Mouse (Mus musculus) midbrain, embryonic 16.5 days (tissue): ENCODE data around the gene Sema4d. TPM values are rescaled to one million over a fixed set of nuclear protein-coding genes. Genes with fewer than 3 reads are reported as not detected.

Source experiments
- ATAC-seq: fragments of 200-750 bp; cut with Nextera tagmentation; 2 replicates; pipeline ENCODE4 v1.8.0; 2017; ENCODE audit warnings: moderate TSS enrichment
- H3K27ac ChIP-seq: fragments of 300-500 bp; sonication (generic); 2 replicates; pipeline ENCODE4 v1.5.1; 2014; ENCODE audit warnings: mild to moderate bottlenecking, low read length, mixed read lengths
- H3K27me3 ChIP-seq: fragments of 300-500 bp; sonication (generic); 2 replicates; pipeline ENCODE4 v1.6.1; 2014; ENCODE audit warnings: low read depth, low read length, mixed read lengths; ENCODE audit not compliant: control insufficient read depth, insufficient read depth
- H3K36me3 ChIP-seq: fragments of 300-500 bp; sonication (generic); 2 replicates; pipeline ENCODE4 v1.6.1; 2014; ENCODE audit warnings: mild to moderate bottlenecking, low read length, moderate library complexity, mixed read lengths; ENCODE audit not compliant: control insufficient read depth, insufficient read depth
- H3K4me1 ChIP-seq: fragments of 300-500 bp; sonication (generic); 2 replicates; pipeline ENCODE4 v1.6.1; 2014; ENCODE audit warnings: mild to moderate bottlenecking, low read length, mixed read lengths; ENCODE audit not compliant: control insufficient read depth, insufficient read depth
- H3K4me2 ChIP-seq: fragments of 300-500 bp; sonication (generic); 2 replicates; pipeline ENCODE4 v1.6.1; 2014; ENCODE audit warnings: mild to moderate bottlenecking, low read length, mixed read lengths
- H3K4me3 ChIP-seq: fragments of 300-500 bp; sonication (generic); 2 replicates; pipeline ENCODE4 v1.5.1; 2014; ENCODE audit warnings: low read depth, mild to moderate bottlenecking, low read length, moderate library complexity, mixed read lengths
- H3K9ac ChIP-seq: fragments of 300-500 bp; sonication (generic); 2 replicates; pipeline ENCODE4 v1.6.1; 2014; ENCODE audit warnings: low read depth, low read length, mixed read lengths
- H3K9me3 ChIP-seq: fragments of 300-500 bp; sonication (generic); replicated peaks from 2 replicates; pipeline ENCODE4 v1.6.1; 2014; ENCODE audit warnings: mild to moderate bottlenecking, low read length, mixed read lengths; ENCODE audit not compliant: control insufficient read depth, poor library complexity, severe bottlenecking
- WGBS: fragments of 180-500 bp; shearing (Covaris S2); extraction: QIAGEN DNeasy Blood & Tissue Kit; methylation state at CpG from one replicate; pipeline ENCODE4 v1.1.7; 2014; 5-methylcytosine and 5-hydroxymethylcytosine counted together
- polyA plus RNA-seq: library from polyadenylated mRNA; unstranded; fragments of >200 nt; fragmentation: Nextera tagmentation; extraction: Ambion mirVana; gene quantifications from 2 replicates; pipeline ENCODE4 v1.2.1, GENCODE M21; 2015

The Sema4d gene
- polyA plus RNA-seq, 1 experiment from 2014 or later: 16.7 TPM

DNA sequence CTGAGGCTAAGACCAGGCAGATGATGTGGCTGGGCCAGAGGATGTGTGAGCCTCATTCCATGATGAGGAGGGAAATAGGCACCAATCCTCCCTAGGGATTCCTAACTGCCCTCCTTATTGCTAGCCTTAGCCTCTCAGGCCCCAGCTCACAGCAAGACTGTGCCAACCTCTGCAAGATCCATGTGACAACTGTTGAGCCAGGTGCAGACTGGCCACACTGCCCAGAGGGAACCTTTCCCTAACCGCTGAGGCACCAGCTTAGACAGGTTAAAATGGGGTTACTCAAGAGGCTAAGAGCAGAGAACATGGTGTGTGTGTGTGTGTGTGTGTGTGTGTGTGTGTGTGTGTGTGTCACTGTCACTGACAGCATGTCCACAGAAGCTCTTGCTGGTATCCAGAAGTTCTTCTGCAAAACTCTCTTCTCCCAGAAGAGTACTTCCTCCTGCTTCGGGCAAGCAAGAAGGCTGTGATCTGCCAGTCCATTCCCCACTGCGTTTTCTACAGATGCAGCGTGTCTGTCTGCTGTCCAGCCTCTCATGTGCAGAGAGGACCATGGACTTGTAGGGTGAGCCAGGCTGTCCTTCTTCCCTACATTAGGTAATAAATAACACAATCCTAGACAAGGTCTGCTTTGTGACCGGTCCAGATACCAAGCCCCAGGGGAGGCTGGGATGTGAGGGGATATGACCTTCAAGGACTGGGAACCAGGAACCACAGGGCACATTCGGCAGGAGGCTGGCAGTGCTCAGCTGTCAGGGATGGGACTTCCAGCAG, 24.8 kb upstream of the Sema4d start:
- Histone ChIP-seq H3K9me3 (no peaks in the 10 kb centered on the region), H3K27ac (no peak overlapping the region), H3K4me3 (no peak overlapping the region), H3K27me3 (no peaks in the 10 kb centered on the region), H3K36me3 (no peaks in the 10 kb centered on the region), H3K4me1 (peaks cover 7% of the 10 kb centered on the region), H3K9ac (no peak overlapping the region; the same call in 1 of the 2 replicates), H3K4me2 (no peak overlapping the region)
- WGBS: 81% methylated on average over 6 of the region's 6 CpGs
- ATAC-seq: no peak

DNA sequence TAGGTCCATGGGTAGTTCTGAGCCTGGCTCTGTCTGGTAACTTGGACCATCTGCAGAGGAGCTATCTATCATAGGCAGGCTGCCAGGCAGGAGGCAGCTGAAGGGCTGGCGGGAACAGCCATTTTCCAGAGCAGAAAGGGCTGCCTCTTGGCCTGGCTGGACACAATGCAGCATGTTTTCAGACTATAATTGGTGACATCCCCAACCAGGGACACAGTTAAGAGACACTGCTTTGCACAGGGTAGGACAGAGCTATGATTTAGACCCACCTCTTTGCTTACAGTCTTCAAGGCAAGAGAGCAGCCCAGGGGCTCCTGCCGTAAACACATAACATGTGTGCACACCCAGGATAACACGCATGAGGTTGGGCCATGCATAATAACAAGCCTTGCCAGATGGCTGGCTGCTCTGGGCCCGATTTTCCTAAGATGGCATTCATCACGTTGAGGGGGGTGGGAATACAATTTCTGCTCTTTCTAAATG, 23.1 kb upstream of the Sema4d start:
- H3K4me1 ChIP-seq: peaks cover 7% of the 10 kb centered on the region
- H3K9ac ChIP-seq: no peak overlapping the region
- WGBS: 66% methylated on average over 5 of the region's 5 CpGs
- peak overlapping the region; percentile 43 for H3K27ac ChIP-seq
- no peak overlapping the region for H3K4me3 ChIP-seq
- no peak for ATAC-seq
- H3K9me3 ChIP-seq: no peaks in the 10 kb centered on the region
- no peak overlapping the region for H3K4me2 ChIP-seq
- H3K27me3 ChIP-seq: no peaks in the 10 kb centered on the region
- no peaks in the 10 kb centered on the region for H3K36me3 ChIP-seq

DNA sequence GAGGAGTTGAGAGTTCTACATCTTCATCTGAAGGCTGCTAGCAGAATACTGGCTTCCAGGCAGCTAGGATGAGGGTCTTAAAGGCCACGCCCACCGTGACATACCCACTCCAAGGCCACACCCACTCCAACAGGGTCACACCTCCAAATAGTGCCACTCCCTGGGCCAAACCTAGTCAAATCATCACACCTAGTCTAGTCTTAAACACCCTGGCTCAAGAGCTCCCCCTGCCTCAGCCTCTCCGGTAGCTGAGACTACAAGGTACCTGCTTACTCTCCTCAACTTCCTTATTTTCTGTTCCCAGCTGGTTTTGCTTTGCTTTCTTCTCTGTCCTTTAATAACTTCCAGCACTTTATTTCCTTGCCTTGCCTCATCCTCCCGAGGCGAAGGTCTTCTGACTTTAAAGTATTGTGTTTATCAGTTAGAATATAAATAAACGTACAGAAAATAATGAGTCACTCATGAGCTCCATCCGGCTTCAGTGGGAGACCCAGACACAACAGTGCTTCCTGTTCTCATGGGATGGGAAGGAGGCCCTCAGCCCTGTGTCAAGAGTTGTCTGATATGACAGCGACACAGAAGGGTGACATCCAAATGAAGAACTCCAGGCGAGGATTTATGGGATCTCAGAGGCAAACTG, 22.4 kb upstream of the Sema4d start:
- Histone ChIP-seq H3K9ac (no peak overlapping the region), H3K36me3 (no peaks in the 10 kb centered on the region), H3K4me3 (no peak overlapping the region), H3K4me2 (no peak overlapping the region), H3K27me3 (no peaks in the 10 kb centered on the region), H3K4me1 (peaks cover 7% of the 10 kb centered on the region), H3K9me3 (no peaks in the 10 kb centered on the region), H3K27ac (peak overlapping the region; percentile 43)
- WGBS: 75% methylated on average over 9 of the region's 9 CpGs
- ATAC-seq: no peak

DNA sequence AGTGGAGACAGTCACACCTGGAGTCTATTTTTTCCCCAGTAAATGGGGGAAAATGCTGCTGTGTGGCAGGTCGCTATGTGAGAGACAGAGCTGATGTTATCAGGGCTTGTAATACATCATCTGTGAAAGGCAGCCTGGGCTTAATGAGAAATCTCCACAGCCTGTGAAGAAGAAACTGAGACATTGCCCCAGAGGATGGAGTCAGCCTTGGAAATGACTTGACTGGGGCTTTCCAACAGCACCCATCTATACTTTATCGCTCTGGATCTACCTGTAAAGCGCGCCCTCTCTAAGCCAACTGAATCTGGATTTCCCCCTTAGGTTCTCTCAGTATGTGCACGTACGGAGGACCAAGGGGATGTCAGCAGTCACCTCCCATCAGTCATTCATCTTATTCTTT, 21.1 kb upstream of the Sema4d start:
- WGBS: 92% methylated on average over 6 of the region's 6 CpGs
- H3K4me2 ChIP-seq: no peak overlapping the region
- H3K9me3 ChIP-seq: no peaks in the 10 kb centered on the region
- no peaks in the 10 kb centered on the region for H3K27me3 ChIP-seq
- no peak overlapping the region for H3K9ac ChIP-seq
- H3K36me3 ChIP-seq: no peaks in the 10 kb centered on the region
- H3K27ac ChIP-seq: no peak overlapping the region
- no peak overlapping the region for H3K4me3 ChIP-seq
- no peak for ATAC-seq
- H3K4me1 ChIP-seq: peaks cover 7% of the 10 kb centered on the region

DNA sequence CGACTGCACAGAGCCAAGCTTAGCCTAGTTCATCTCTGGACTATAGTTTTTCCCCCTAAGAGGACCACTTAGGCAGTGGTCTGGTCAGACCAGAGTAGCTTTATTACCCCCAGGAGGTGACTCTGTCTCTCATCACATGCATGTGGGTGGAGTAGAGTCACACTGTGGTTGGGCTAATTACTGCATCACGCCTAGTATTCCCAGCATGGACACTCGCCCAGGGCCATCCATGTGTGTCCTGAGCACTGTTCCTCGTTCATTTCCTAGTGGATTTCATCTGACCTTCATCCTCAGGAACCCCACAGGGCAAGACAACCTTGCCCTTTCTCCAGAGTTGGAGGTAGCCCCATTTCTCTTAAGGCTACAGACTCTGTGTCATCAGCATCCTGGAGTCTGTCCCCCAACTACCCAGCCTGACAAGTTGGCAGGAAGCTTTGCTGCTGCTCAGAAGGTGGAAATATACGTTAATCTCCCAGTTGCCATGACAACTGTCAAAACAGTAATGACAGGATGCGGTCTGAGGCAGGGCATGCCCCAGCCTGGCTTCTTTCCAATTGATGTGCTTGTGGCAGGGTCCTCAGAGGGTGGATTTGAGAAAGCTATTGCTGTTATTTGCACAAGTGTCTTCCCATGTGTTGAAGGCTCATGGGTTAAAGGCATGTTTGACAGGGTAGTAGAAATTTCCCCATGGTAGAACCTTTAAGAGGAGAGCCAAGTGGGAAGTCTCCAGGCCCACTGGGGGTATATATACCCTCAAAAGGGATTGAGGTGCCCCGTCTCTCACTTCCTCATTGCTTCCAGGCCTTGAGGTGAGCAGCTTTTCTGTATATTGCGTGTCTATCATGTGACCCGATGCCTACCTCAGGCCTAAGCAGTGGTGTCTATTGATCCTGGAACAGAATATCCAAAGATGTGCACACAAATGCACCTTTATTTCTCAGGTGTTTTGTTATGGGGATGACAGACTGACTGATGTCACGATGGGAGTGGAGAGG, 20.4 kb upstream of the Sema4d start:
- Histone ChIP-seq H3K27me3 (no peaks in the 10 kb centered on the region), H3K4me1 (peaks cover 7% of the 10 kb centered on the region), H3K4me2 (no peak overlapping the region), H3K9me3 (no peaks in the 10 kb centered on the region), H3K36me3 (no peaks in the 10 kb centered on the region), H3K27ac (no peak overlapping the region; the same call in 1 of the 2 replicates), H3K9ac (no peak overlapping the region), H3K4me3 (no peak overlapping the region)
- 55% methylated on average over 10 of the region's 10 CpGs for WGBS
- ATAC-seq: peak; percentile 18

DNA sequence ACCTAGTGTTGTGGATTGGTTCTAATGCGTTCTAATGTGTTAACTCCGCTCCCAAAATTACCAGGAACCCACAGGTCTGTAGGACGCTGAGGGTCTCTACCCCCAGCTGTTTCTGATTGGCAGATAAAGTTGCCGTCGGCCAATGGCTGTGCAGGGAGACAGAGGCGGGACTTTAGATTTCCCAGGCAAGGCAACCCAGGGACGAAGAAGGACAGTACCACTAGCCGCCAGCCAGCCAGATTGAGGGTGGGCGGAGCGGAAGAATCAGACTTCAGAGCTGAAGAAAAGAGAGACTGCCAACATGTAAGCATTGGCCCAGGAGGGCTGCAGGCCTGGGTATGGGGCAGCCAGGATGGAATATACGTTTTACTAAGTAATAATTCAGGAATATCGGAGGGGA, 14.6 kb upstream of the Sema4d start:
- no peak for ATAC-seq
- H3K9ac ChIP-seq: no peak overlapping the region
- WGBS: 30% methylated on average over 12 of the region's 12 CpGs

DNA sequence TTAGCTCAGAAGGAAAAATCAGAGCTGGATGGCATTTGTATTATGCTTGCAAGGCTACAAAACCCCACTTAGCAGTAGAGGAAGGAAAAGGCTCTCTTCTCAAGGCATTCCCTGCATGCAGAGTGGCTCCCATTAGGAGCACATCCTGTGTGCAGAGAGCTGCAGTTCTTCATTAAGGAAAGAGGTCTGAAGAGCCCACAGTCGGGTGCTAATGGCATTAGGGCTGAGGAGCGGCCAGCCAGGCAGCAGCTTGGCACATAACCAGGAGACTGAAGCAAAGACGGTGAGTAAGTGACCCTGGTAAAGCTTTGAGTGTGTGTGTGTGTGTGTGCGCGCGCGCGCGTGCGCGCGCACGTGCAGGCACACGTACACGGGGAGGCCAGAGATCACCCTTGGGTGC, 12.7 kb upstream of the Sema4d start:
- 80% methylated on average over 15 of the region's 15 CpGs for WGBS
- no peak overlapping the region; the same call in 1 of the 2 replicates for H3K9ac ChIP-seq
- H3K36me3 ChIP-seq: no peaks in the 10 kb centered on the region
- no peak overlapping the region for H3K4me3 ChIP-seq
- no peak overlapping the region for H3K4me2 ChIP-seq
- peak overlapping the region; percentile 17; the same call in 1 of the 2 replicates for H3K27ac ChIP-seq
- peaks cover 10% of the 10 kb centered on the region for H3K4me1 ChIP-seq
- no peak for ATAC-seq
- H3K9me3 ChIP-seq: no peaks in the 10 kb centered on the region
- H3K27me3 ChIP-seq: no peaks in the 10 kb centered on the region

More for the DNA sequence above, 14.6 kb upstream of the Sema4d start:
- no peaks in the 10 kb centered on the region for H3K36me3 ChIP-seq
- H3K4me2 ChIP-seq: no peak overlapping the region
- no peak overlapping the region for H3K27ac ChIP-seq
- no peaks in the 10 kb centered on the region for H3K27me3 ChIP-seq
- no peaks in the 10 kb centered on the region for H3K9me3 ChIP-seq
- no peak overlapping the region for H3K4me3 ChIP-seq
- peaks cover 10% of the 10 kb centered on the region for H3K4me1 ChIP-seq

DNA sequence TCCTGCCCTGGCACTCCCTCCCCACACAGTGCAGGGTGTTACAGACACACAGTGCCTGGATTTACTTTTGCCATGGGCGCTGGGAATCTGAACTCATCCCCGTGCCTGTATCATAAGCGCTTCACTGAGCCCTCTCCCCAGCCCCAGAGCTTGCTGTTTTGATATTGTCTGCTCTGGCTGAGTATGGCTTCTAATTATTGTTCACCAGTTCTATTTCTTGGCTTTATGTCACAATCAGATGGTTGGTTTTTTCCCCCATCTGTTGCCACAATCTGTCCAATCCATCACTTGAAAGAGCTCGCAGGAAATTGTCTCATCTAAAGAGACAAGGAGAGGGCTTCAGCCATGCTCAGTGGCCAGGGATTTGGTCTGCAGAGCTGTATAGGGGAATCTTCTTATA, 12.1 kb upstream of the Sema4d start:
- Histone ChIP-seq H3K9me3 (no peaks in the 10 kb centered on the region), H3K27ac (0 out of 2 replicates have a peak overlapping the region, but pooled peaks have one; percentile 34), H3K4me3 (no peak overlapping the region), H3K27me3 (no peaks in the 10 kb centered on the region), H3K4me2 (no peak overlapping the region), H3K4me1 (peaks cover 10% of the 10 kb centered on the region), H3K36me3 (no peaks in the 10 kb centered on the region), H3K9ac (no peak overlapping the region)
- ATAC-seq: 0 out of 2 replicates have a peak, but pooled peaks have one; percentile 19
- 65% methylated on average over 4 of the region's 4 CpGs for WGBS
